Mouse (Mus musculus) spleen, postnatal 4 days (tissue): ENCODE data around the gene Tmem132c.
A peak's percentile ranks its signal among the peaks of the same experiment; 100 is the strongest.

Experiments
- DNase-seq, 2 experiments: peaks; one replicate each; pipeline ENCODE4 v3.0.0; 2022; ENCODE audit warnings: low spot score in 2 of 2

Gene Tmem132c

GRCm38 (mm10) chr5:127241136-127241924, at the start of gene Tmem132c:
Gene Tmem132c, plus strand, starts transcription at chr5:127241808.
- DNase-seq = peak in 1 of 2 experiments; percentile 62

- no peak for DNase-seq
Observed at GRCm38 (mm10) chr5:127191881-127192280, 49.7 kb upstream of the Tmem132c start.

GRCm38 (mm10) chr5:127198850-127199249, 42.8 kb upstream of the Tmem132c start:
- DNase-seq = no peak

- DNase-seq = no peak
Observed at GRCm38 (mm10) chr5:127204881-127205280, 36.7 kb upstream of the Tmem132c start.

- DNase-seq = no peak
Observed at GRCm38 (mm10) chr5:127216389-127216788, 25.2 kb upstream of the Tmem132c start.

GRCm38 (mm10) chr5:127217725-127218124, 23.9 kb upstream of the Tmem132c start:
- no peak for DNase-seq

- no peak for DNase-seq
Observed at GRCm38 (mm10) chr5:127227929-127228595, 13.5 kb upstream of the Tmem132c start.

- no peak for DNase-seq
Observed at GRCm38 (mm10) chr5:127234715-127235114, 6.9 kb upstream of the Tmem132c start.

GRCm38 (mm10) chr5:127235203-127235602, 6.4 kb upstream of the Tmem132c start:
- DNase-seq = no peak

GRCm38 (mm10) chr5:127239706-127240105, 1.9 kb upstream of the Tmem132c start:
- no peak for DNase-seq

- DNase-seq = no peak
Observed at GRCm38 (mm10) chr5:127240646-127241045, 962 bp upstream of the Tmem132c start.

- DNase-seq = no peak
Observed at GRCm38 (mm10) chr5:127241925-127242762, 536 bp downstream of the Tmem132c start.

GRCm38 (mm10) chr5:127242763-127243160, 1.2 kb downstream of the Tmem132c start:
- no peak for DNase-seq

- DNase-seq = no peak
Observed at GRCm38 (mm10) chr5:127243209-127243608, 1.6 kb downstream of the Tmem132c start.

GRCm38 (mm10) chr5:127243611-127244010, 2.0 kb downstream of the Tmem132c start:
- no peak for DNase-seq

GRCm38 (mm10) chr5:127253263-127253662, 11.7 kb downstream of the Tmem132c start:
- DNase-seq = no peak

- DNase-seq = no peak
Observed at GRCm38 (mm10) chr5:127256947-127257610, 15.5 kb downstream of the Tmem132c start.

GRCm38 (mm10) chr5:127262136-127262535, 20.5 kb downstream of the Tmem132c start:
- no peak for DNase-seq

- DNase-seq = no peak
Observed at GRCm38 (mm10) chr5:127271145-127271544, 29.5 kb downstream of the Tmem132c start.

GRCm38 (mm10) chr5:127279462-127279861, 37.9 kb downstream of the Tmem132c start:
- DNase-seq = no peak

- no peak for DNase-seq
Observed at GRCm38 (mm10) chr5:127281186-127281585, 39.6 kb downstream of the Tmem132c start.
